Mouse (Mus musculus): Measurements from ENCODE around the gene Gdi1.

GRCm38 (mm10) chrX:74269736-74270061, 35.1 kb upstream of the Gdi1 start:
- TF ChIP-seq CTCF (IDR thresholded peaks at IDR 0.05; ENCODE audit: control insufficient read depth, insufficient read depth, insufficient replicate concordance, low read depth, low read length): no peak
- no peak for TF ChIP-seq POLR2A (IDR thresholded peaks at IDR 0.05; ENCODE audit: control insufficient read depth, low read depth, low read length)

Measured in testis, adult 2 months (tissue).